Mouse (Mus musculus): ENCODE measurements around the gene Gnai3.

DNA sequence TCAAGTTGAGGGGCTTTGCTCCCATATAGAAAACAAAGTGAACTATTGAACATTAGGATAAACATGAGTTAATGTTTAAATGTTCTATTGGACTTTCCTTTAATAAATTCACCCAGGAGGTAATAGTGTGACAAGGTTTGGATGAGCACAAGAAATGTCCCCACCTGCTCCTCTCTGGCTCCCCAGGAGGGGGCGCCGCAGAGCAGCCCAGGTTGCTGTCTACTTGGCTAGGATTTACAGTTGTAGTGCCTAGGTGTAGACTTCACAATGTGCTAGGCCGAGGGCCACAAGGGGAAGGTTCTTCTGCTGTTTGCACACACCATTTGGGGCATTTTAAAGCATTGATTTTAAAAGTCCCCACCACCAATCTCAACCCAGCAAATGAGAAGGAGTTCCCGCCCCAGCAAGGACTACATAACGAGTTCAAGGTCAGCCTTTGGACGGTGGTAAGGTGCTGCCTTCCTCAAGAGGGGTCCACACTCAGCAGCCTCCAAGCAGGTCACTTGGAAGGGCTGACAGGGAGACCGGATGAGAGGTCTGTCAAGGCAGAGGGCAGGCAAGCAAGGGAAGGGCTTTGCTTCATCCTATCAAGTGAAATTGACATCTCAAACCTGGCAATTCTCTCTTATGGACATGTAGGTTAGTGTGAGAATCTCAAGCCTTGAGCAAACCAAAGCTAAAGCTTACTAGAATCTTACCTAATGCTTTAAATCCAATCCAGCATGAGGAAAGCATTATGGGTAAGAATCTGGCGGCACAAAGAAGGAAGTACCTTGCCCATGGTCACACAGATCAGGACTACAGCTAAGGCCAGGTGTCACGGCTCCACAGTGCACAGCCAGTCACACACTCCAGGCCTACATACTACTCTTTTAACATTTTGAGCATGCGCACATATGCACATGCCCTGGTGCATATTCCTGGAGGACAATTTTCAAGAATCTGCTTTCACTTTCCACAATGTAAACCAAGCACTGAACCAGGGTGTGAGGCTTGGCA, 75.4 kb downstream of the Gnai3 start:
- TF ChIP-seq CTCF (IDR thresholded peaks at IDR 0.05; ENCODE audit: extremely low read depth, insufficient read depth, low read length) (peak; percentile 70), POLR2A (IDR thresholded peaks at IDR 0.05; ENCODE audit: extremely low read depth, insufficient read depth, low read length) (no peak)

Measured in cortical plate, adult 2 months (tissue).